Mouse (Mus musculus) heart, embryonic 14.5 days (tissue): ENCODE data around the gene Hsd11b2. TPM values are rescaled to one million over a fixed set of nuclear protein-coding genes. Genes with fewer than 3 reads are reported as not detected.
"Not testable (repeated sequence)": the region's sequence is repeated elsewhere in the genome, so short reads cannot be mapped to it uniquely, and the experiment has no call there.

Experiments used
- ATAC-seq: fragments of 200-750 bp; cut with Nextera tagmentation; 2 replicates; pipeline ENCODE4 v1.8.0; 2017; ENCODE audit warnings: low read depth, moderate TSS enrichment; ENCODE audit not compliant: insufficient number of reproducible peaks, insufficient read depth, low FRiP score
- H3K27ac ChIP-seq, 2 experiments: fragments of 200-500 bp in 1 of 2; fragments of 300-500 bp in 1 of 2; sonication (generic) in 1 of 2; replicated peaks in 1 of 2; 2 replicates each; pipeline ENCODE4 v1.5.1; 2012 to 2014; ENCODE audit warnings: low read depth in 2 of 2, low read length in 2 of 2, control low read depth in 1 of 2, mild to moderate bottlenecking in 1 of 2, mixed read lengths in 1 of 2; ENCODE audit not compliant: control insufficient read depth in 1 of 2, insufficient read depth in 1 of 2
- H3K27me3 ChIP-seq: fragments of 300-500 bp; sonication (generic); 2 replicates; pipeline ENCODE4 v1.6.1; 2014; ENCODE audit warnings: mild to moderate bottlenecking, low read length, control low read depth; ENCODE audit not compliant: control insufficient read depth, insufficient read depth
- H3K36me3 ChIP-seq: fragments of 300-500 bp; sonication (generic); 2 replicates; pipeline ENCODE4 v1.6.1; 2014; ENCODE audit warnings: mild to moderate bottlenecking, control low read depth, low read length, mixed read lengths; ENCODE audit not compliant: control insufficient read depth, insufficient read depth
- H3K4me1 ChIP-seq, 2 experiments: fragments of 200-500 bp in 1 of 2; fragments of 300-500 bp in 1 of 2; sonication (generic) in 1 of 2; 2 replicates each; pipeline ENCODE4 v1.6.1; 2012 to 2014; ENCODE audit warnings: low read length in 2 of 2, control low read depth in 1 of 2, mixed read lengths in 1 of 2; ENCODE audit not compliant: control insufficient read depth in 2 of 2, insufficient read depth in 2 of 2
- H3K4me2 ChIP-seq: fragments of 300-500 bp; sonication (generic); 2 replicates; pipeline ENCODE4 v1.6.1; 2014; ENCODE audit warnings: mild to moderate bottlenecking, low read length
- H3K4me3 ChIP-seq, 2 experiments: fragments of 200-500 bp in 1 of 2; fragments of 300-500 bp in 1 of 2; sonication (generic) in 1 of 2; 2 replicates each; pipeline ENCODE4 v1.5.1; 2012 to 2014; ENCODE audit warnings: low read length in 2 of 2, mild to moderate bottlenecking in 2 of 2, control low read depth in 1 of 2, low read depth in 1 of 2, moderate library complexity in 1 of 2; ENCODE audit not compliant: control insufficient read depth in 1 of 2, insufficient read depth in 1 of 2
- H3K9ac ChIP-seq: fragments of 300-500 bp; sonication (generic); 2 replicates; pipeline ENCODE4 v1.6.1; 2014; ENCODE audit warnings: mild to moderate bottlenecking, low read length
- H3K9me3 ChIP-seq: fragments of 300-500 bp; sonication (generic); 2 replicates; pipeline ENCODE4 v1.6.1; 2016; ENCODE audit warnings: low read length, control low read depth; ENCODE audit not compliant: control insufficient read depth
- WGBS: fragments of 180-500 bp; shearing (Covaris S2); extraction: QIAGEN DNeasy Blood & Tissue Kit; methylation state at CpG from one replicate; pipeline ENCODE4 v1.1.7; 2014; 5-methylcytosine and 5-hydroxymethylcytosine counted together
- polyA plus RNA-seq: library from polyadenylated mRNA; unstranded; fragments of >200 nt; fragmentation: Nextera tagmentation; extraction: Ambion mirVana; gene quantifications from 2 replicates; pipeline ENCODE4 v1.2.1, GENCODE M21; 2014

Hsd11b2 gene
- polyA plus RNA-seq, 1 experiment from 2014 or later, result 0.59 TPM

- H3K9ac ChIP-seq, result no peak overlapping the region
- no peak overlapping the region for H3K4me3 ChIP-seq
- no peak overlapping the region for H3K27ac ChIP-seq
- no peak for ATAC-seq
- H3K4me1 ChIP-seq, result peaks cover 13 to 21% of the 10 kb centered on the region in 2 experiments; a peak in 3 of 4 replicates
- no peaks in the 10 kb centered on the region for H3K27me3 ChIP-seq
- no peak overlapping the region for H3K4me2 ChIP-seq
- H3K9me3 ChIP-seq, result no peaks in the 10 kb centered on the region
- WGBS, result 83% methylated on average over 3 of the region's 3 CpGs
- peaks cover 32% of the 10 kb centered on the region for H3K36me3 ChIP-seq
These were observed 44.3 kb downstream of the Hsd11b2 start for GRCm38 (mm10) chr8:105562863-105563262.

DNA sequence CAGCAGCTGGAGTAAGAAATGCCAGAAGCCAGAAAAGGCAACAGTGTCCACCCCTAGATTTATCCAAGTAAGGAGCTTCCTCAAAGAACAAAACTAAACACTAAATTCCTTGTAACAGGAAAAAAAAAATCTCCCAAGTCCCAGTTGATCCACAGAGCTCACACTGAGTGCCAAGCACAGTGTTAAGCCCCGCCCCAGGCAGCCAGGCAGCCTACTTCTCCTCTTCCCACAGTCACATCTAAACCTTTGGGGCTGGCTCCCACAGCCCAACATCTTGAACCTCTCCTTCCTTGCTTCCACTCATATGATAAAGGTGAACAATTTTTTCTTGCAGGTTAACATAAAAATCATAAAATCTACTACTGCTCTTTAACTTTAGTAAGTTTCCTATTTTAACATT, 45.3 kb downstream of the Hsd11b2 start:
- Histone ChIP-seq H3K4me1 (peaks cover 13 to 21% of the 10 kb centered on the region in 2 experiments; a peak in 3 of 4 replicates), H3K27me3 (no peaks in the 10 kb centered on the region), H3K4me3 (no peak overlapping the region), H3K36me3 (peaks cover 25% of the 10 kb centered on the region), H3K27ac (no peak overlapping the region), H3K9me3 (no peaks in the 10 kb centered on the region), H3K4me2 (peak overlapping the region; percentile 6; the same call in 1 of the 2 replicates), H3K9ac (no peak overlapping the region; the same call in 1 of the 2 replicates)
- ATAC-seq, result no peak
- 91% methylated on average over 1 of the region's 1 CpGs for WGBS

- Histone ChIP-seq H3K4me1 (peaks cover 13 to 21% of the 10 kb centered on the region in 2 experiments; a peak in 3 of 4 replicates), H3K4me2 (peak overlapping the region; percentile 79), H3K36me3 (peaks cover 17% of the 10 kb centered on the region), H3K4me3 (peak overlapping the region; percentile 90 to 96), H3K9ac (peak overlapping the region; percentile 93), H3K27ac (peak overlapping the region in 1 of 2 experiments; percentile 82; a peak in 1 of 4 replicates)
- WGBS, result 77% methylated on average over 9 of the region's 9 CpGs
- not testable (repeated sequence) for H3K27me3 ChIP-seq, H3K9me3 ChIP-seq, ATAC-seq
These were observed 46.1 kb downstream of the Hsd11b2 start for GRCm38 (mm10) chr8:105564573-105565229.

GRCm38 (mm10) chr8:105565401-105565881, 46.9 kb downstream of the Hsd11b2 start:
- H3K27ac ChIP-seq, result peak overlapping the region; percentile 63 to 82
- peaks cover 13 to 21% of the 10 kb centered on the region in 2 experiments; a peak in 3 of 4 replicates for H3K4me1 ChIP-seq
- peak overlapping the region; percentile 93 for H3K9ac ChIP-seq
- peak; percentile 55 for ATAC-seq
- WGBS, result under 1% methylated on average over 31 of the region's 31 CpGs
- H3K36me3 ChIP-seq, result peaks cover 12% of the 10 kb centered on the region
- H3K4me2 ChIP-seq, result peak overlapping the region; percentile 79
- H3K27me3 ChIP-seq, result no peaks in the 10 kb centered on the region
- no peaks in the 10 kb centered on the region for H3K9me3 ChIP-seq
- peak overlapping the region; percentile 90 to 96 for H3K4me3 ChIP-seq

DNA sequence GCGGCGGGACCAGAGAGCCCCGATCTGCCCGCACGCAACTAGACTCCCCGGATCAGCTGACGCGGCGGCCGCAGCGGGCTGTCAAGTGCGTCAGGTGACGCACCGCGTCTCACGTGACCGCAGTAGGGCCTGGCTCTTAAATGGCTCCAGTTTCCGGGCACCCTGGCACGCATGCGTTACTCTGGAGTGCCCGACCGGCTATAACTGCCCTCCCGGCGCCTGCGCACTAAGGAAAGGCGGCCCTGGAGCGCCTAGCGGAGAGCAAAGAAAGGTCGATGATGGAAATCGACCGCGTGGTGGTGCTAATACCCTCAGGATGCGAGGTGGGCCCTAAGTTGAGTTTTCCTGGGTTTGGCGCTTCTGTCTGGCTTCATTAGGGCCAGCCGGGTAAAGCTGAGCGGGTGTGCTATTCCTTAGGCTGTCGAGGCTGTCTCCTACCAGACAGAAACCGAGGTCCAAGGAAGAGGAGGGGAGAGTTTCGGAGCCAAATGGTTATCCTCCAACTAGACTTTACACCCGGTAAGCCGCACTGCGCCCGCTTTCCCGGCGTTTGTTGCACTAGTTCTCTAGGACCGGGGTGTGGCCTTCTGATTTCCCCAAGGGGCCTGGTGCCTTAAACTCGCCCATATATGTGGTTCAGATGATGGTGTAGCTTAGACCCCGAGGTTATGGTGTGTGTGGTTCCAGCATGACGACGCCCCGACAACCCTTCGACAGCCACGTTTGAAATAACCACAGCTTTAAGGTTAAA, 47.6 kb downstream of the Hsd11b2 start, which contains the start of gene Atp6v0d1:
Atp6v0d1 (minus strand) TSS at position 96 of the 751 bp plus-strand sequence.
- Histone ChIP-seq H3K4me3 (peak within 1 kb of the TSS; percentile 90 to 96), H3K4me1 (peaks cover 13 to 21% of the 10 kb centered on the region in 2 experiments; a peak in 3 of 4 replicates), H3K9ac (peak within 1 kb of the TSS; percentile 93), H3K9me3 (no peaks in the 10 kb centered on the region), H3K36me3 (peaks cover 12% of the 10 kb centered on the region), H3K27ac (peak within 1 kb of the TSS; percentile 63 to 82), H3K27me3 (no peaks in the 10 kb centered on the region), H3K4me2 (peak within 1 kb of the TSS; percentile 89)
- ATAC-seq, result peak; percentile 98
- 3% methylated on average over 51 of the region's 53 CpGs for WGBS

- Histone ChIP-seq H3K4me2 (peak overlapping the region; percentile 89), H3K9ac (peak overlapping the region; percentile 93), H3K36me3 (peaks cover 9% of the 10 kb centered on the region), H3K4me1 (peaks cover 13 to 21% of the 10 kb centered on the region in 2 experiments; a peak in 3 of 4 replicates), H3K9me3 (no peaks in the 10 kb centered on the region), H3K27me3 (no peaks in the 10 kb centered on the region), H3K27ac (no peak overlapping the region; a peak in 1 of 4 replicates), H3K4me3 (peak overlapping the region; percentile 90 to 96)
- ATAC-seq, result no peak
- WGBS, result 19% methylated on average over 27 of the region's 27 CpGs
These were observed 48.4 kb downstream of the Hsd11b2 start for GRCm38 (mm10) chr8:105566703-105567595.

GRCm38 (mm10) chr8:105571810-105572209, 53.3 kb downstream of the Hsd11b2 start:
- H3K9me3 ChIP-seq, result no peaks in the 10 kb centered on the region
- H3K4me1 ChIP-seq, result peaks cover 4% of the 10 kb centered on the region in 2 experiments; a peak in 3 of 4 replicates
- H3K4me2 ChIP-seq, result no peak overlapping the region
- H3K27me3 ChIP-seq, result no peaks in the 10 kb centered on the region
- no peak overlapping the region for H3K4me3 ChIP-seq
- no peak overlapping the region for H3K9ac ChIP-seq
- H3K27ac ChIP-seq, result no peak overlapping the region
- H3K36me3 ChIP-seq, result no peaks in the 10 kb centered on the region
- no peak for ATAC-seq
- 83% methylated on average over 9 of the region's 9 CpGs for WGBS
